Mouse (Mus musculus) liver, postnatal 0 days (tissue): Measurements from ENCODE around the gene Cdc14a. TPM values are rescaled to one million over a fixed set of nuclear protein-coding genes. Genes with fewer than 3 reads are reported as not detected.

Experiments used
- ATAC-seq: fragments of 200-750 bp; cut with Nextera tagmentation; 2 replicates; pipeline ENCODE4 v1.8.0; 2017; ENCODE audit warnings: mild to moderate bottlenecking, moderate library complexity
- DNase-seq: peaks from one replicate; pipeline ENCODE4 v3.0.0-alpha.2; 2016
- H3K27ac ChIP-seq: fragments of 300-500 bp; sonication (generic); 2 replicates; pipeline ENCODE4 v1.5.1; 2014; ENCODE audit warnings: antibody characterized with exemption, moderate library complexity, mild to moderate bottlenecking, low read depth
- H3K27me3 ChIP-seq: fragments of 300-500 bp; sonication (generic); 2 replicates; pipeline ENCODE4 v1.6.1; 2014; ENCODE audit warnings: low read length, control low read depth, mixed read lengths; ENCODE audit not compliant: insufficient read depth
- H3K36me3 ChIP-seq: fragments of 300-500 bp; sonication (generic); replicated peaks from 2 replicates; pipeline ENCODE4 v1.6.1; 2014; ENCODE audit warnings: mild to moderate bottlenecking, control low read depth, low read length, moderate library complexity, mixed read lengths; ENCODE audit not compliant: insufficient read depth
- H3K4me1 ChIP-seq: fragments of 300-500 bp; sonication (generic); 2 replicates; pipeline ENCODE4 v1.6.1; 2014; ENCODE audit warnings: antibody characterized with exemption, mild to moderate bottlenecking, control low read depth; ENCODE audit not compliant: insufficient read depth
- H3K4me2 ChIP-seq: fragments of 300-500 bp; sonication (generic); 2 replicates; pipeline ENCODE4 v1.6.1; 2014; ENCODE audit warnings: low read depth, mild to moderate bottlenecking, low read length, moderate library complexity, mixed read lengths
- H3K4me3 ChIP-seq: fragments of 300-500 bp; sonication (generic); 2 replicates; pipeline ENCODE4 v1.5.1; 2014; ENCODE audit warnings: low read depth, low read length
- H3K9ac ChIP-seq: fragments of 300-500 bp; sonication (generic); replicated peaks from 2 replicates; pipeline ENCODE4 v1.6.1; 2014; ENCODE audit warnings: mild to moderate bottlenecking, moderate library complexity
- H3K9me3 ChIP-seq: fragments of 300-500 bp; sonication (generic); 2 replicates; pipeline ENCODE4 v1.6.1; 2016; ENCODE audit warnings: mild to moderate bottlenecking, control low read depth, low read length, mixed read lengths
- CTCF ChIP-seq: sonication (generic); IDR thresholded peaks from 2 replicates; pipeline ENCODE4 v1.5.1; 2016; ENCODE audit warnings: antibody characterized with exemption, low read depth
- EP300 ChIP-seq: IDR thresholded peaks from 2 replicates; pipeline ENCODE4 v1.6.1; 2016; ENCODE audit warnings: antibody characterized with exemption, low read depth, mild to moderate bottlenecking
- WGBS: fragments of 180-500 bp; shearing (Covaris S2); extraction: QIAGEN DNeasy Blood & Tissue Kit; methylation state at CpG from one replicate; pipeline ENCODE4 v1.1.7; 2014; ENCODE audit not compliant: insufficient replicate concordance; 5-methylcytosine and 5-hydroxymethylcytosine counted together
- polyA plus RNA-seq: library from polyadenylated mRNA; unstranded; fragments of >200 nt; fragmentation: Nextera tagmentation; extraction: Ambion mirVana; gene quantifications from 2 replicates; pipeline ENCODE4 v1.2.1, GENCODE M21; 2015

Gene Cdc14a
- 1.5 TPM in 2 replicates for polyA plus RNA-seq

DNA sequence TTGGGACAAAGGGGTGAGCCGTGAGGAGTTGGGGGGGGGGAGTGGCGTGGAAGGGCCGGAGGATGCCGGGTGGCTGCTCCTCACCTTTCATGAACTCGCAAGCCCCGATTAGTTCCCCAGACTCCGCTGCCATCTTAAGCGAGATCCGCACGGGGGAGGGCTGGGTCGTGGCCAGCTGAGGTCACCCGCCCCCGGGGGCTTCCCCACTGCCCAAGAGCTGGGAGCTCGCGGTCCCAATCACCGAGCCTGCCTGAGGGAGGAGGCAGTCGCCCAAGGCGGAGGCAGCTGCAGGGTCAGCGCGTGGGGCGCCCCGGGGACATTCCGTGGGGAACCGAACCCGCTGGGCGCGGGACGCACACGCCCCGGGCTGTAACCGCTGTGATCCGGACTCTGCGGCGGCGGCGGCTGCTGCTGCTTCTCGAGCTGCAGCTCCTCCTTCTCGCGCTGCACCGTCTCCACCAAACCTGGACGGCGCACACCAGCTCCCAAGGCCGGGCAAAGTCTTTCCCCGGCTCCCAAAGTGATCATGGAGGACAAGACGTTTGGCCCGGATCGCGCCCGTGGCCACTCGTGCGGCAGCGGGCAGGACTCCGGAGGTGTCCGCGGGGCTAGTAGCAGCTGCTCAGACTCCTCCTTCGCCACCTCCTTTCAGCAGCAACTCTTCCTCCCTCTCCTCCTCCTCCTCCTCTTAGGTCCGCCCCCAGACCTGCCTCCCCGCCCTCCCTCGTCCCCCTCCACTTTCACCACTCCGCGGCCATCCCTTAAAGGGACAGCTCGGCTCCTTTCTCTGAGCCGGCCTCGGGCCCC, at the start of gene Cdc14a:
Cdc14a (minus strand) TSS at position 680 of the 807 bp plus-strand sequence.
- peak within 1 kb of the TSS; percentile 95 for H3K4me3 ChIP-seq
- no peak for TF ChIP-seq EP300
- TF ChIP-seq CTCF = no peak

DNA sequence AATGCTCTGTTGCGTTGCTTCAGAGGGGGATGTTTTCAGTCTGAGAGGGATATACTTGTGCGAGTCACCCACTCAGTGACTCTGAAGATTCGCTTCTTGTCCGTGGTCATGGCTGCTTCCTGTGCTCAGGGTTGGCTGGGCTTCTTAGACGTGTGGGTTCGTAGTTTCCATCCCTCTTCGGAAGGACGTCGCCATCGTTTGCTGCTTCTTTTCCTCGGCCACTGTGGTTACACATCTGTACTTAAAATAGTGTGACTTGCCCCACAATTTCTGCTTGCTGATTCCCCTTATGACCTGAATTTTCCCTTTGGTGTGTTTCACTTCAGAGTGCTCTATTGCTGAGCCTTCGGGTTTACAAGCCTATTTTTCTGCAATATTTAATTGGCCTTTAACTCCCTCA, 41.9 kb upstream of the Cdc14a start:
- WGBS = 41% methylated on average over 12 of the region's 12 CpGs
- Histone ChIP-seq H3K36me3 (no peaks in the 10 kb centered on the region), H3K4me3 (no peak overlapping the region), H3K9me3 (no peaks in the 10 kb centered on the region), H3K4me2 (no peak overlapping the region), H3K4me1 (no peaks in the 10 kb centered on the region), H3K27ac (no peak overlapping the region), H3K27me3 (no peaks in the 10 kb centered on the region), H3K9ac (no peak overlapping the region)
- ATAC-seq (no peak), DNase-seq (no peak)
- TF ChIP-seq EP300 = no peak
- TF ChIP-seq CTCF = no peak

More for the DNA sequence above, at the start of gene Cdc14a:
- Histone ChIP-seq H3K4me1 (peaks cover 3% of the 10 kb centered on the region; the same call in 1 of the 2 replicates), H3K9ac (peak within 1 kb of the TSS; percentile 86), H3K36me3 (no peaks in the 10 kb centered on the region), H3K4me2 (peak within 1 kb of the TSS; percentile 96), H3K9me3 (no peaks in the 10 kb centered on the region), H3K27me3 (no peaks in the 10 kb centered on the region), H3K27ac (peak within 1 kb of the TSS; percentile 89)
- DNase-seq (peak; percentile 88), ATAC-seq (peak; percentile 90)
- 0% methylated on average over 50 of the region's 64 CpGs for WGBS

DNA sequence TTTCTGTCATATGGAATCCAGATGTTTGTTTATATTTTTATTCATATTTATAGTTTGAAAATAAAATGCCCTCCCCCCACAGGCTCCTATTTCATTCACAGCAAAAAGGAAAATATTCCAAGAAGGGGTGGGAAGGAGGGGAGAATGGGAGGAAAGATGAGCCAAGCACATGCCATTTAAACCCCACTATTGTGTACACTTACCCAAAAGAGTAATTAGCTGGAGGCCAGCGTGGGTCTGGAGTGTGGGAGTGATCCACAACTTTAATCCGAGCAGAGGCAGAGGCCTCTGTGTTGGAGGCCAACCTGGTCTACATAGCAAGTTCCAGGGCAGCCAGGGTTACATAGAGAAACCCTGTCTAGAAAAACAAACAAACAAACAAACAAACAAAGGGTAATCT, 40.5 kb upstream of the Cdc14a start:
- 66% methylated on average over 2 of the region's 2 CpGs for WGBS
- no peak overlapping the region for H3K27ac ChIP-seq
- ATAC-seq (no peak), DNase-seq (no peak)
- H3K4me1 ChIP-seq = no peaks in the 10 kb centered on the region
- no peak overlapping the region for H3K9ac ChIP-seq
- no peaks in the 10 kb centered on the region for H3K36me3 ChIP-seq
- no peak overlapping the region for H3K4me3 ChIP-seq
- no peak overlapping the region for H3K4me2 ChIP-seq
- H3K27me3 ChIP-seq = no peaks in the 10 kb centered on the region
- no peaks in the 10 kb centered on the region for H3K9me3 ChIP-seq
- no peak for TF ChIP-seq CTCF
- TF ChIP-seq EP300 = no peak

DNA sequence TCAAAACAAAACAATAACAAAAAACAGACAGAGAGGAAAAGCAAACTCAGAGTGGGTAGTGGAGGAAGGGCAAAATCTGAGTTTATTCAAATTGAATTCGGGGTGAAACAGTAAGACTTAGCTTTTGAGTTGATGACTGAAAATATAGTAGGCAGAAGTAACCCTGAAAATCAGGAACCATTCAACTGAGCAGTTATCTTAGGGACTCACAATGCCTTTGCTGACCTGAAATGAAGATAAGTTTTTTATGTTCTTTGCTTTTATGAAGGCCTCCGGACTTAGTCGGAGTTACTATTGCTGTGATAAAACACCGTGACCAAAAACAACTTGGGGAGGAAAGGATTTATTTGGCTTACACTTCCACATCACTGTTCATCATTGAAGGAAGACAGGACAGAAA, 37.2 kb upstream of the Cdc14a start:
- Histone ChIP-seq H3K27me3 (no peaks in the 10 kb centered on the region), H3K9me3 (no peaks in the 10 kb centered on the region), H3K9ac (no peak overlapping the region), H3K4me2 (no peak overlapping the region), H3K36me3 (no peaks in the 10 kb centered on the region), H3K4me3 (no peak overlapping the region), H3K4me1 (no peaks in the 10 kb centered on the region), H3K27ac (no peak overlapping the region)
- ATAC-seq (no peak), DNase-seq (no peak)
- WGBS = 61% methylated on average over 4 of the region's 4 CpGs
- TF ChIP-seq EP300 (no peak), CTCF (no peak)

DNA sequence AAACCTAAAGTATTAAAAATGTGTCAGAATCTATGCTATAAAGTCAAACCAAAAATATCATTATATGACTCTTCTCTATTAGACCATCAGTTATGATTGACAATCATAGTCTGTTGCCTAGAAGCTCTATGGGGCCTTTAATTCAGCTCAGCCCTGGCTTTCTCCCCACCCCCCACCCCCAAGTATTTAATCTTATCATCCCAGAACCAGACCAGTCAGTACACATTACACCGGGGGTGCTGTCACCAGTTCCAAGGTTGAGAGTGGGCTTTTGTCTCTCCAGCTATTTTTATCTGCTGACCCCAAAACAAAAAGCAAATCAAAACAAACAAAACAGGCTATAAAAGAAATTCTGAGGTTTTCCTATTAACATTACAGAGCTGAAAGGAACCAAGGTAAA, 30.7 kb upstream of the Cdc14a start:
- 18% methylated on average over 1 of the region's 1 CpGs for WGBS
- ATAC-seq = no peak

DNA sequence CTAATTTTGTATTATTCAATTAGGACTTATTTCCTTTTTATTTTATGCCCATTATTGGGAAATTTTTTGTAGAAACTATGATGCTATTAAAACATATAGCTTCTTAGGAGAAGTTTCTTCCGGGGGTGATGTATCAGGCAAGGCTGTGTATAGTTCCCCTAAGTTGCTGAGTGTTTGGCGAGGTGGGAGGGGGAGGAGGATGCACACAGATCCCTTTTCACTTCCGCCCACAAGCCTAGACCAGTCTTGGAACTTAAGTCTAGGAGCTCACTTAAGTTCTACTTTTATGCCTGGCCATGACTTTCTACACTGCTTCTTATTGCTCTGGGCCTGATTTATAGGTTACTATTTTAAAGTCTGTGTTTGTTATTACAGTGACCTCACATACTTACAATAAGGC, 26.9 kb upstream of the Cdc14a start:
- H3K9ac ChIP-seq = no peak overlapping the region
- no peaks in the 10 kb centered on the region for H3K36me3 ChIP-seq
- no peaks in the 10 kb centered on the region for H3K4me1 ChIP-seq
- no peaks in the 10 kb centered on the region for H3K27me3 ChIP-seq
- WGBS = 57% methylated on average over 3 of the region's 3 CpGs
- H3K9me3 ChIP-seq = no peaks in the 10 kb centered on the region; the same call in 1 of the 2 replicates
- H3K4me3 ChIP-seq = no peak overlapping the region
- DNase-seq = no peak
- ATAC-seq = no peak
- H3K27ac ChIP-seq = no peak overlapping the region
- H3K4me2 ChIP-seq = no peak overlapping the region
- TF ChIP-seq EP300 (no peak), CTCF (no peak)

More for the DNA sequence above, 30.7 kb upstream of the Cdc14a start:
- no peak for DNase-seq
- Histone ChIP-seq H3K9me3 (no peaks in the 10 kb centered on the region; the same call in 1 of the 2 replicates), H3K4me3 (no peak overlapping the region), H3K9ac (no peak overlapping the region), H3K36me3 (no peaks in the 10 kb centered on the region), H3K4me1 (no peaks in the 10 kb centered on the region), H3K4me2 (no peak overlapping the region), H3K27me3 (no peaks in the 10 kb centered on the region), H3K27ac (no peak overlapping the region)
- TF ChIP-seq EP300 (no peak), CTCF (no peak)
